Mouse (Mus musculus) CH12.LX (cell line): ENCODE results near the gene Foxp1. TPM values are rescaled to one million over a fixed set of nuclear protein-coding genes. Genes with fewer than 3 reads are reported as not detected.

ENCODE experiments used
- DNase-seq: peaks from one replicate; pipeline ENCODE4 v3.0.0-alpha.2; 2013; ENCODE audit errors: extremely low read depth
- H3K27ac ChIP-seq: 2 replicates; pipeline ENCODE4 v1.5.1; 2012; ENCODE audit warnings: low read depth, mild to moderate bottlenecking, control low read depth, moderate library complexity; ENCODE audit not compliant: insufficient read depth
- H3K27me3 ChIP-seq: replicated peaks from 2 replicates; pipeline ENCODE3; 2012; ENCODE audit warnings: inconsistent platforms
- H3K36me3 ChIP-seq, 2 experiments: replicated peaks in 1 of 2; 2 replicates each; pipeline versions ENCODE3 to v1.6.1; 2012; ENCODE audit warnings: inconsistent platforms in 1 of 2, low read length in 1 of 2, mild to moderate bottlenecking in 1 of 2, mixed read lengths in 1 of 2, moderate library complexity in 1 of 2; ENCODE audit not compliant: control insufficient read depth in 1 of 2, insufficient read depth in 1 of 2
- H3K4me1 ChIP-seq, 2 experiments: 2 replicates each; pipeline ENCODE4 v1.6.1; 2012; ENCODE audit warnings: inconsistent platforms in 1 of 2, moderate library complexity in 1 of 2; ENCODE audit not compliant: insufficient read depth in 2 of 2, control insufficient read depth in 1 of 2
- H3K4me2 ChIP-seq: 2 replicates; pipeline ENCODE4 v1.6.1; 2012; ENCODE audit warnings: low read depth, mild to moderate bottlenecking, control low read depth; ENCODE audit not compliant: poor library complexity, insufficient read depth, severe bottlenecking
- H3K4me3 ChIP-seq, 3 experiments: fragments of 150-350 bp in 1 of 3; sonication (generic) in 1 of 3; replicated peaks in 1 of 3; 2 replicates each; pipeline versions ENCODE3 to v1.5.1; 2011 to 2012; ENCODE audit warnings: low read depth in 2 of 3, low read length in 2 of 3, mild to moderate bottlenecking in 2 of 3, moderate library complexity in 2 of 3, control low read depth in 1 of 3, improper control_type of control experiment in 1 of 3, inconsistent platforms in 1 of 3, mixed read lengths in 1 of 3; ENCODE audit not compliant: poor library complexity in 1 of 3
- H3K79me2 ChIP-seq: replicated peaks from 2 replicates; pipeline ENCODE4 v1.6.1; 2012; ENCODE audit warnings: mild to moderate bottlenecking, moderate library complexity; ENCODE audit not compliant: control insufficient read depth, poor library complexity, insufficient read depth, severe bottlenecking; ENCODE audit errors: extremely low read depth
- H3K9ac ChIP-seq: 2 replicates; pipeline ENCODE4 v1.6.1; 2012; ENCODE audit warnings: low read depth, mild to moderate bottlenecking, control low read depth, moderate library complexity; ENCODE audit not compliant: insufficient read depth
- H3K9me3 ChIP-seq: replicated peaks from 2 replicates; pipeline ENCODE3; 2012; ENCODE audit warnings: low read length, inconsistent platforms, mixed read lengths
- BHLHE40 ChIP-seq: IDR thresholded peaks from 2 replicates; pipeline ENCODE4 v1.6.1; 2011; ENCODE audit warnings: mild to moderate bottlenecking, low read depth, low read length, improper control_type of control experiment
- CHD1 ChIP-seq: IDR thresholded peaks from 2 replicates; pipeline ENCODE4 v1.6.1; 2012; ENCODE audit warnings: low read depth, low read length, improper control_type of control experiment, inconsistent platforms
- CHD2 ChIP-seq: IDR thresholded peaks from 2 replicates; pipeline ENCODE4 v1.6.1; 2011; ENCODE audit warnings: low read length, improper control_type of control experiment
- EP300 ChIP-seq: IDR thresholded peaks from 2 replicates; pipeline ENCODE4 v1.6.1; 2011; ENCODE audit warnings: low read length, improper control_type of control experiment
- HCFC1 ChIP-seq: IDR thresholded peaks from 2 replicates; pipeline ENCODE4 v1.6.1; 2012; ENCODE audit warnings: low read depth, mild to moderate bottlenecking, inconsistent platforms, low read length, improper control_type of control experiment
- KAT2A ChIP-seq: IDR thresholded peaks from 2 replicates; pipeline ENCODE4 v1.6.1; 2012; ENCODE audit warnings: low read length, improper control_type of control experiment, inconsistent platforms; ENCODE audit not compliant: insufficient replicate concordance
- MAZ ChIP-seq: IDR thresholded peaks from 2 replicates; pipeline ENCODE4 v1.6.1; 2012; ENCODE audit warnings: low read depth, mild to moderate bottlenecking, inconsistent platforms, low read length, improper control_type of control experiment, moderate library complexity
- MEF2A ChIP-seq: IDR thresholded peaks from 2 replicates; pipeline ENCODE4 v1.6.1; 2014; ENCODE audit warnings: low read depth, mild to moderate bottlenecking, inconsistent platforms, low read length, improper control_type of control experiment, borderline replicate concordance
- MYC ChIP-seq: IDR thresholded peaks from 2 replicates; pipeline ENCODE4 v1.6.1; 2011; ENCODE audit warnings: low read depth, mild to moderate bottlenecking, improper control_type of control experiment, low read length
- PAX5 ChIP-seq: IDR thresholded peaks from 2 replicates; pipeline ENCODE4 v1.6.1; 2012; ENCODE audit warnings: low read length, inconsistent platforms, mixed read lengths
- RCOR1 ChIP-seq: conservative IDR thresholded peaks from 2 replicates; pipeline ENCODE4 v1.6.1; 2012; ENCODE audit warnings: low read depth, mild to moderate bottlenecking, inconsistent platforms, low read length, improper control_type of control experiment
- TBP ChIP-seq: conservative IDR thresholded peaks from 2 replicates; pipeline ENCODE4 v1.6.1; 2011; ENCODE audit warnings: low read depth, low read length, improper control_type of control experiment
- ZC3H11A ChIP-seq: IDR thresholded peaks from 2 replicates; pipeline ENCODE4 v1.6.1; 2012; ENCODE audit warnings: low read depth, mild to moderate bottlenecking, inconsistent platforms, low read length, improper control_type of control experiment
- ZMIZ1 ChIP-seq: IDR thresholded peaks from 2 replicates; pipeline ENCODE4 v1.6.1; 2012; ENCODE audit warnings: low read depth, mild to moderate bottlenecking, inconsistent platforms, low read length, improper control_type of control experiment
- ZNF384 ChIP-seq: IDR thresholded peaks from 2 replicates; pipeline ENCODE4 v1.6.1; 2012; ENCODE audit warnings: low read depth, low read length, improper control_type of control experiment, inconsistent platforms
- dilution Hi-C: fragments of 300-500 bp; cut with MboI; formaldehyde crosslinking; loops from 2 replicates; pipeline ENCODE4 v1.14.3; 2020; ENCODE audit warnings: low sequenced_read_pairs; ENCODE audit not compliant: extremely low pct_unique_long_range_greater_than_20kb, extremely low pct_ligation_motif_present
- in situ Hi-C: fragments of 300-500 bp; cut with MboI; formaldehyde crosslinking; loops from 3 replicates; pipeline ENCODE4 v1.14.3; 2019; ENCODE audit warnings: low sequenced_read_pairs, low pct_ligation_motif_present, low pct_unique_long_range_greater_than_20kb, mixed read lengths
- polyA plus RNA-seq: library from polyadenylated mRNA; unstranded; fragments of >175 nt; gene quantifications from 2 replicates; pipeline ENCODE4 v1.2.1, GENCODE M21; 2012; ENCODE audit warnings: low read depth; ENCODE audit not compliant: insufficient read length
- total RNA-seq, 2 experiments: library from RNA; depleted of rRNA; stranded (reverse); fragments of 300-350 nt in 1 of 2; fragments of >200 nt in 1 of 2; gene quantifications; 2 replicates each; pipeline ENCODE4 v1.2.3; 2012 to 2014

Gene Foxp1
- total and polyA plus RNA-seq, 3 experiments, result 66.5 to 105 (median 87.4) TPM

DNA sequence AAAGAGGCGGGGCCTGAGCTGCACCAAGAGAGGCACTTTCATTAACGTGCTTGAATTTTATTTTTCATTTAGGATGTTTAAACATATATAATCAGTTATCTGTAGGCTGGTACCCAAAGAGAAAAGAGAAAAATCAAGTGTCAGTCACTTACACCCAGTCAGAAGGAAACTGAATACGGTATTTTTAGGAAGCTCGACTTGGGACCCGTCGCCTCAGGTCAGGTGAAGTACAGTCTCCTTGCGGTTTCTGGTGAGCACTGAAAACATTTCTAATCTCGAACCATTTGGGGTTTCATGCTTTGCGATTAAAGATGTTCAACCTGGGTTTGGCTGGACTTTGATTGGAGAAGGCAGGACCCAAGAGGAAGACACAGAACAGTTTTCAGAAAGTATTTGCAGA lies 241.1 kb downstream of the Foxp1 start (continued):
- TF ChIP-seq MEF2A (peak; percentile 92), MYC (no peak), BHLHE40 (peak; percentile 96)

DNA sequence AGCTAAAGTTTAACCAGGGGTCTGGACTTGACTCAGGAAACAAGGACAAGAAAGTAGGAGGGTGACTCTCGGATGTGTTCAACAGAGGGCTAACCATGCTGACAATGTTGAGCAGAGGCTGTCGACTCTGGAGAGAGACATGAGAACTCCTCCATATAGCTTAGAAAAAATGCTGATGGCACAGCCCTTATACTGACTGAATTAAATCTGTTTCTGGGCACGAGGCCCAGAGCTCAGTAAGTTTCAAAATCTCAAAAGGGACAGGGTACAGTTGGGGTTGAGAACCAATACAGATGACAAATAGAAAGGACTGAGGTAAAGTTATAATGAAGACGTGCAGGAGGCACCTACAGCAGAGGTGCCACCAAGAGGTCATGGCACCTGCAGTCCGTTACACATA lies 241.9 kb downstream of the Foxp1 start:
- no peak overlapping the region; the same call in 1 of the 2 replicates for H3K4me2 ChIP-seq
- no peak overlapping the region for H3K4me3 ChIP-seq
- H3K9ac ChIP-seq, result no peak overlapping the region
- no peaks in the 10 kb centered on the region for H3K79me2 ChIP-seq
- DNase-seq, result no peak
- in situ Hi-C loops, result no loop called here
- dilution Hi-C loops, result no loop called here
- H3K9me3 ChIP-seq, result no peaks in the 10 kb centered on the region
- peaks cover 37 to 67% of the 10 kb centered on the region in 2 experiments for H3K4me1 ChIP-seq
- H3K36me3 ChIP-seq, result no peaks in the 10 kb centered on the region
- no peak for TF ChIP-seq CHD2
- TF ChIP-seq ZMIZ1, result no peak
- no peak for TF ChIP-seq MYC
- H3K27ac ChIP-seq, result no peak overlapping the region
- H3K27me3 ChIP-seq, result no peaks in the 10 kb centered on the region

DNA sequence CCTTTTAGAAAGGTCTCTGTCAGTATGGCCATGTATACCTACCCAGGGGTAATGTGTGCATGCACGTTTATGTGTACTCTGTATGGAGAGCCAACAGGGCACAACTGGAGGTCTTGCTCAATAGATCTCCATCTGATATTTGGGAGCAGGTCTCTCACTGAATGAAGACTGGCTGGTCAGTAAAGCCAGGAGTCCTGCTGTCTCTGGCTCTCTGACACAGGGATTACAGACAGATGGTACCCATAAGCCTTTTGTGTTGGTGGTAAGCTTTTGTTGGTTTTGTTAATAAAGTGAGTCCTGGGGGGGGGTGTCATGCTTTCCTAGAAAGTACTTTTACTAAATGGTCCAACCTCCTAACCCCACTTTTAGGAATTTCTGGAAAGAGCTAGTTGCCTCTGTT lies 245.3 kb downstream of the Foxp1 start:
- H3K4me2 ChIP-seq, result no peak overlapping the region
- dilution Hi-C loops, result no loop called here
- H3K9ac ChIP-seq, result no peak overlapping the region
- no peak overlapping the region for H3K4me3 ChIP-seq
- no peaks in the 10 kb centered on the region; the same call in 1 of the 2 replicates for H3K79me2 ChIP-seq
- H3K4me1 ChIP-seq, result peaks cover 34 to 70% of the 10 kb centered on the region in 2 experiments
- H3K9me3 ChIP-seq, result no peaks in the 10 kb centered on the region
- no peak overlapping the region for H3K27ac ChIP-seq
- TF ChIP-seq CHD1, result no peak
- TF ChIP-seq PAX5, result no peak
- no peak for TF ChIP-seq ZMIZ1
- no peak for TF ChIP-seq ZC3H11A
- TF ChIP-seq MEF2A, result no peak
- no peak for TF ChIP-seq TBP
- no peak for TF ChIP-seq ZNF384
- TF ChIP-seq MAZ, result no peak
- no peak for TF ChIP-seq MYC
- no peak for TF ChIP-seq HCFC1
- no peak for TF ChIP-seq KAT2A
- no peak for TF ChIP-seq RCOR1
- TF ChIP-seq EP300, result no peak
- DNase-seq, result no peak
- in situ Hi-C loops, result loop anchor here (10.0 kb wide), 1 partner anchor 178 kb away; no protein-coding TSS in a partner anchor
- H3K36me3 ChIP-seq, result peaks cover 0 to 4% of the 10 kb centered on the region in 2 experiments
- H3K27me3 ChIP-seq, result no peaks in the 10 kb centered on the region
